ENCODE assay signal across 27 mouse cellular contexts in the genomic region with DNA sequence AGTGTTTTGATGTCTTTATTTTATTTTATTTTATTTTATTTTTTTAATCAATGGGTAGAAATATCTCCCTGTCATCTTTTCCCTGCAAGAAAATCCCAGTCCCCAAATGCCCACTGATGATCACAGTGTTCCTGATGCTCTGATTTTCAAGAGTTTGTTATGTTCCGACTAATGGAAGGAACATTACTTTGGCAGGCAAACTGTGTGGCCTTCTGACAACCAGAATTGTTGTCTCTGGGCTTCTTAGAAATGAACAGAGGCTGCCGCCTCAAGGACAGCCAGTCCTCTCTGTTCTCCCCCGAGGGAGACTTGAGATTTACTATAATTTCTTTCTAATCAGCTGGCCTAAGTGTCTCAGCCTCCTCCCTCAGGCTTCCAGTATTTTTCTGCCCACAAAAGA. TPM values are rescaled to one million over a fixed set of nuclear protein-coding genes. Genes with fewer than 3 reads are reported as not detected.
DNase-seq lines count a peak whose midpoint lies in the region; TF ChIP-seq lines count a peak whose summit lies in the region.
"Had no signal": no experiment of that assay in that cellular context is flagged by ENCODE, and none has a peak within 500 bp of the region (broad histone marks: within the 10 kb centered on the region; RNA-seq: fewer than 3 reads in every experiment).

No protein-coding gene starts in this region.

- H3K36me3 ChIP-seq in heart, embryonic 10.5 days: no peaks in the 10 kb centered on the region
- H3K36me3 ChIP-seq: embryonic facial prominence, embryonic 10.5 days; embryonic facial prominence, embryonic 12.5 days; forebrain, embryonic 15.5 days had no signal

- no peak for TF ChIP-seq CTCF in gastrocnemius, adult 2 months (IDR thresholded peaks at IDR 0.05)

- intact Hi-C loops in gastrocnemius, adult 2 months (cut with DNase I): no loop called here
- intact Hi-C loops in heart, postnatal 14 days (cut with DNase I): no loop called here

- H3K4me3 ChIP-seq in gastrocnemius, adult 2 months: no peak overlapping the region
- no peak overlapping the region for H3K4me3 ChIP-seq in heart, embryonic 10.5 days
- H3K4me3 ChIP-seq: embryonic facial prominence, embryonic 10.5 days; embryonic facial prominence, embryonic 12.5 days; forebrain, embryonic 13.5 days; forebrain, embryonic 15.5 days had no signal

- H3K27me3 ChIP-seq in heart, embryonic 10.5 days (ENCODE audit: insufficient read depth, poor library complexity, severe bottlenecking): no peaks in the 10 kb centered on the region
- H3K27me3 ChIP-seq: embryonic facial prominence, embryonic 12.5 days; forebrain, embryonic 13.5 days; forebrain, embryonic 15.5 days had no signal

- H3K4me1 ChIP-seq in heart, embryonic 10.5 days: no peaks in the 10 kb centered on the region
- H3K4me1 ChIP-seq: embryonic facial prominence, embryonic 10.5 days; embryonic facial prominence, embryonic 12.5 days; forebrain, embryonic 13.5 days; forebrain, embryonic 15.5 days had no signal

- H3K27ac ChIP-seq in gastrocnemius, adult 2 months: no peak overlapping the region
- H3K27ac ChIP-seq in heart, embryonic 10.5 days: no peak overlapping the region
- H3K27ac ChIP-seq: embryonic facial prominence, embryonic 10.5 days; embryonic facial prominence, embryonic 12.5 days; forebrain, embryonic 13.5 days; forebrain, embryonic 15.5 days had no signal

- 81% methylated on average over 3 of the region's 3 CpGs for WGBS in heart, embryonic 10.5 days

- no peaks in the 10 kb centered on the region for H3K9me3 ChIP-seq in heart, embryonic 10.5 days
- H3K9me3 ChIP-seq: embryonic facial prominence, embryonic 10.5 days; embryonic facial prominence, embryonic 12.5 days; forebrain, embryonic 13.5 days; forebrain, embryonic 15.5 days had no signal

- DNase-seq in gastrocnemius, adult 2 months: peak; percentile 36
- DNase-seq in gastrocnemius, postnatal 4 days (ENCODE audit: low spot score in 2 of 2): no peak
- peak; percentile 96 for DNase-seq in heart, adult 11 months
- DNase-seq in heart, postnatal 14 days: no peak
- DNase-seq in heart, adult 8-10 months (ENCODE audit: low spot score): peak; percentile 53
- no peak for DNase-seq in heart, embryonic 10.5 days (ENCODE audit: low spot score)
- DNase-seq in skeletal muscle tissue, adult 2 months (ENCODE audit: low read depth, low spot score): peak; percentile 69
- DNase-seq in Muller cell, postnatal 12 days (ENCODE audit: inconsistent ontology term): no peak
- DNase-seq: adrenal gland, adult 8-10 months; adrenal gland, postnatal 14 days; adrenal gland, postnatal 36 days; cerebellum, adult 11-12 months; cerebellum, adult 2 months; cerebellum, adult 9-10 months; cerebellum, postnatal 10 days; cerebellum, postnatal 25 days had no signal

RNA-seq across cellular contexts. Expression of a gene that starts 20.7 kb away (rescaled TPM):
- under 1 TPM; 0.18 to 0.42 TPM for total RNA-seq in gastrocnemius, adult 2 months (2021)
- under 1 TPM; 0.10 to 0.65 TPM for total RNA-seq in gastrocnemius, postnatal 4 days (2021)
- under 1 TPM; 0.12 to 0.33 TPM for total RNA-seq in heart, postnatal 14 days (2021)
- under 1 TPM in 3 of 4 experiments, not detected in 1; 0.12 to 0.55 (median 0.52) TPM for total RNA-seq in heart, adult 8-10 months (2022)
- not detected in 2 replicates for polyA plus RNA-seq in heart, embryonic 10.5 days (2016; fragmentation: Nextera tagmentation; extraction: Ambion mirVana)
- total RNA-seq: ES-E14, MEL had no signal
- polyA plus RNA-seq: activated CD4-positive, CD25-positive, alpha-beta regulatory T cell, adult 4 months; C2C12; cerebellum, adult 2 months; cortical plate, adult 2 months; embryonic facial prominence, embryonic 10.5 days; embryonic facial prominence, embryonic 12.5 days; embryonic facial prominence, embryonic 14.5 days; forebrain, embryonic 11.5 days; forebrain, embryonic 13.5 days; forebrain, embryonic 15.5 days had no signal

Comparison
In these comparisons a context has a peak if more than half of its experiments do, and no peak if none do; other contexts are left out.
1. DNase-seq: peak in gastrocnemius, adult 2 months (single experiment), heart, adult 11 months (single experiment), heart, adult 8-10 months (single experiment) and skeletal muscle tissue, adult 2 months (single experiment); none in gastrocnemius, postnatal 4 days (0 of 2), heart, postnatal 14 days (0 of 2), heart, embryonic 10.5 days (single experiment) and Muller cell, postnatal 12 days (single experiment).